Mouse (Mus musculus) embryonic facial prominence, embryonic 11.5 days (tissue): ENCODE data around the gene Eprs. TPM values are rescaled to one million over a fixed set of nuclear protein-coding genes. Genes with fewer than 3 reads are reported as not detected.

Source experiments
- ATAC-seq: fragments of 200-750 bp; cut with Nextera tagmentation; replicated peaks from 2 replicates; pipeline ENCODE4 v1.8.0; 2017; ENCODE audit warnings: low read depth; ENCODE audit not compliant: insufficient number of reproducible peaks, low FRiP score, low TSS enrichment
- DNase-seq: peaks from one replicate; pipeline ENCODE4 v3.0.0-alpha.2; 2015; ENCODE audit warnings: low spot score
- H3K27ac ChIP-seq: fragments of 300-500 bp; sonication (generic); replicated peaks from 2 replicates; pipeline ENCODE4 v1.5.1; 2014; ENCODE audit warnings: mild to moderate bottlenecking, low read depth, low read length, control low read depth
- H3K27me3 ChIP-seq: fragments of 300-500 bp; sonication (generic); 2 replicates; pipeline ENCODE4 v1.6.1; 2014; ENCODE audit warnings: mild to moderate bottlenecking, low read length, moderate library complexity, mixed read lengths; ENCODE audit not compliant: control insufficient read depth, insufficient read depth
- H3K36me3 ChIP-seq: fragments of 300-500 bp; sonication (generic); replicated peaks from 2 replicates; pipeline ENCODE4 v1.6.1; 2014; ENCODE audit warnings: low read depth, mild to moderate bottlenecking, low read length, moderate library complexity, mixed read lengths; ENCODE audit not compliant: control insufficient read depth, insufficient read depth
- H3K4me1 ChIP-seq: fragments of 300-500 bp; sonication (generic); 2 replicates; pipeline ENCODE4 v1.6.1; 2014; ENCODE audit warnings: low read length, mixed read lengths; ENCODE audit not compliant: control insufficient read depth, insufficient read depth
- H3K4me2 ChIP-seq: fragments of 300-500 bp; sonication (generic); 2 replicates; pipeline ENCODE4 v1.6.1; 2014; ENCODE audit warnings: low read depth, mild to moderate bottlenecking, control low read depth, low read length, moderate library complexity
- H3K4me3 ChIP-seq: fragments of 300-500 bp; sonication (generic); 2 replicates; pipeline ENCODE4 v1.5.1; 2014; ENCODE audit warnings: low read depth, low read length, control low read depth
- H3K9ac ChIP-seq: fragments of 300-500 bp; sonication (generic); replicated peaks from 2 replicates; pipeline ENCODE4 v1.6.1; 2014; ENCODE audit warnings: mild to moderate bottlenecking, control low read depth, low read length
- H3K9me3 ChIP-seq: fragments of 300-500 bp; sonication (generic); replicated peaks from 2 replicates; pipeline ENCODE4 v1.6.1; 2016; ENCODE audit warnings: mild to moderate bottlenecking, low read length, inconsistent platforms, mixed read lengths; ENCODE audit not compliant: control insufficient read depth
- WGBS: fragments of 180-500 bp; shearing (Covaris S2); extraction: QIAGEN DNeasy Blood & Tissue Kit; methylation state at CpG from one replicate; pipeline ENCODE4 v1.1.7; 2014; 5-methylcytosine and 5-hydroxymethylcytosine counted together
- polyA plus RNA-seq: library from polyadenylated mRNA; unstranded; fragments of >200 nt; fragmentation: Nextera tagmentation; extraction: Ambion mirVana; gene quantifications from 2 replicates; pipeline ENCODE4 v1.2.1, GENCODE M21; 2014

Eprs gene
- polyA plus RNA-seq, 1 experiment from 2014 or later = 158 TPM

DNA sequence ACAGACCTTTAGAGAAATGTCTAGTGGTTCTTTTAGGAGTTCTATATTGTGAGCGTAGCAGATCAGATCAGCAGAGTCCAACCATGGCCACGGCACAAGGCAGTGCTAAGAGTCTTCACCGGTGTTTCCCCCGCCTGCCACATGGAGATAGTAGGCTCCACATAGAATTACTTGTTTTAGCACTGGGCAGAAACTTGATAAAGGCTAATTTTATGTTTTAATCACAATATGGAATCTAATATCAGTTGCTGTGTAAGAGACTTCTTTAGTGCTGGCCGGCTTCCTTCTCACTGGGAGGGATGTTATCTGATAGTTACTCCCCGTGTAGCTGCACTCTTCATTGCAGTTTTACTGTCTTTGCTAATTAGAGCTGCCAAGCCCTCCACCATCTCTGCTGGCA is 70.3 kb downstream of the Eprs start:
- H3K27ac ChIP-seq = no peak overlapping the region
- ATAC-seq (no peak), DNase-seq (no peak)
- WGBS = 81% methylated on average over 6 of the region's 6 CpGs
- no peaks in the 10 kb centered on the region; the same call in 1 of the 2 replicates for H3K36me3 ChIP-seq
- H3K4me3 ChIP-seq = no peak overlapping the region
- H3K27me3 ChIP-seq = no peaks in the 10 kb centered on the region
- H3K4me1 ChIP-seq = no peaks in the 10 kb centered on the region
- no peaks in the 10 kb centered on the region for H3K9me3 ChIP-seq
- H3K9ac ChIP-seq = no peak overlapping the region
- no peak overlapping the region for H3K4me2 ChIP-seq

DNA sequence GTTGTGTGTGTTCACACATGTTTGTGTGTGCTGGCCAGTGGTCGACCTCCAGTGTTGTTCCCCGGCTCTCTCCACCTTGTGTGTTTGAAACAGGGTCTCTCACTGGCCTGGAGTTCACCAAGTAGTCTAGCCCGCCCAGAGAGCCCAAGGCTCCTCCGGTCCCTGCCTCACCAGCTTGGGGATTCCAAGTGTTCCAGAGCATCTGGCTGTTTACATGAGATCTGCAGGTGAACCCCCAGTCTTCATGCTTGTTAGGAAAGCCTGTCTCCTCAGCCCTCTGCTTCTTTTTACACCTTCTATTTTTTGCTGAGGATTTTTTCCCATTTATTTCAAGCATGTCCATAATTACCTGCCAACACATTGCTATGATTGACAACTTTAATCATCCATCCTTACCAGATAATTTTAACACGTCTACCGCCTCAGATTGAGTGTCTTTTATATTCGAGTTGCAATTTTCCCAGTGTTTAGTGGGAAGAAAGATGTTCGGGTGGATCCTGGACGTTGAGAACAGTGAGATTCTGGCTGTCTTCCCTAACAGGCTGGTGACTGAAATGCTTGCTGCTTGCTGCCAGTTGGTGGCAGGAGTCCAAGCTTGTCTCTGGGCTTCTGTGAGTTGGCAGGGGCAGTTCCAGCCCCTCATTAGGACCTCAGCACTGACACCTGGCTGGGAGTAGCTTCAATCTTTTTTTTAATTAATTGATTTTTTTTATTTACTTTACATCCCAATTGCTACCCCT is 76.2 kb downstream of the Eprs start:
- H3K9me3 ChIP-seq = no peaks in the 10 kb centered on the region
- H3K9ac ChIP-seq = no peak overlapping the region
- no peaks in the 10 kb centered on the region for H3K36me3 ChIP-seq
- H3K4me3 ChIP-seq = no peak overlapping the region
- H3K27me3 ChIP-seq = no peaks in the 10 kb centered on the region
- ATAC-seq (no peak), DNase-seq (no peak)
- WGBS = 76% methylated on average over 9 of the region's 9 CpGs
- no peaks in the 10 kb centered on the region for H3K4me1 ChIP-seq
- no peak overlapping the region for H3K27ac ChIP-seq
- H3K4me2 ChIP-seq = no peak overlapping the region

GRCm38 (mm10) chr1:185441703-185442472 is 79.0 kb downstream of the Eprs start:
- H3K36me3 ChIP-seq = no peaks in the 10 kb centered on the region
- no peaks in the 10 kb centered on the region for H3K27me3 ChIP-seq
- DNase-seq (no peak), ATAC-seq (no peak)
- no peaks in the 10 kb centered on the region for H3K4me1 ChIP-seq
- no peaks in the 10 kb centered on the region for H3K9me3 ChIP-seq
- 73% methylated on average over 18 of the region's 18 CpGs for WGBS
- H3K4me3 ChIP-seq = no peak overlapping the region
- no peak overlapping the region for H3K4me2 ChIP-seq
- no peak overlapping the region for H3K9ac ChIP-seq
- no peak overlapping the region for H3K27ac ChIP-seq

GRCm38 (mm10) chr1:185448936-185449335 is 86.1 kb downstream of the Eprs start:
- Histone ChIP-seq H3K4me3 (no peak overlapping the region), H3K9me3 (no peaks in the 10 kb centered on the region), H3K36me3 (no peaks in the 10 kb centered on the region), H3K9ac (no peak overlapping the region), H3K27ac (no peak overlapping the region), H3K27me3 (no peaks in the 10 kb centered on the region), H3K4me2 (no peak overlapping the region), H3K4me1 (no peaks in the 10 kb centered on the region)
- ATAC-seq (no peak), DNase-seq (no peak)
- WGBS = 88% methylated on average over 7 of the region's 7 CpGs

- ATAC-seq (no peak), DNase-seq (no peak)
- no peak overlapping the region for H3K27ac ChIP-seq
- no peak overlapping the region for H3K4me2 ChIP-seq
- H3K9me3 ChIP-seq = no peaks in the 10 kb centered on the region
- H3K27me3 ChIP-seq = peaks cover 4% of the 10 kb centered on the region; the same call in 1 of the 2 replicates
- 87% methylated on average over 2 of the region's 2 CpGs for WGBS
- no peaks in the 10 kb centered on the region for H3K4me1 ChIP-seq
- no peak overlapping the region for H3K9ac ChIP-seq
- no peaks in the 10 kb centered on the region for H3K36me3 ChIP-seq
- no peak overlapping the region for H3K4me3 ChIP-seq
Observed at GRCm38 (mm10) chr1:185449727-185450126, 86.9 kb downstream of the Eprs start.

DNA sequence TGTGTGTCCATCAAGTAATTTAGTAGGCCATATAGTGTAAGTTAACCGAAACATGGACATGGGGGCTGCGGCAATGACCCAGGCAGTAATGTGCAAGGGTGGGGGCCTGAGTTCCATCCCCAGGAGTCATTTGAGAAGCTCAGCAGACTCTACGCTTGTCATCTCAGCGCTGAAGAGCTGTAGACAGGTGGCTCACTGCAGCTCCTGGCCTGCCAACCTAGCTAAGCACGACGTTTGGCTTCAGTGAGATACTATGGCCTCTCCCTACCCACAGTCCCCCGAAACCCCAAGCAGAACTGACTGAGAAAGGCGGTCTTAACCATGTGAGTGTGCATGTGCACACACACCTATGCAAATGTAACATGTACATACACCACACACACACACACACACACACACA is 88.2 kb downstream of the Eprs start:
- WGBS = 81% methylated on average over 8 of the region's 8 CpGs
- ATAC-seq = no peak
- no peak overlapping the region for H3K4me3 ChIP-seq

DNA sequence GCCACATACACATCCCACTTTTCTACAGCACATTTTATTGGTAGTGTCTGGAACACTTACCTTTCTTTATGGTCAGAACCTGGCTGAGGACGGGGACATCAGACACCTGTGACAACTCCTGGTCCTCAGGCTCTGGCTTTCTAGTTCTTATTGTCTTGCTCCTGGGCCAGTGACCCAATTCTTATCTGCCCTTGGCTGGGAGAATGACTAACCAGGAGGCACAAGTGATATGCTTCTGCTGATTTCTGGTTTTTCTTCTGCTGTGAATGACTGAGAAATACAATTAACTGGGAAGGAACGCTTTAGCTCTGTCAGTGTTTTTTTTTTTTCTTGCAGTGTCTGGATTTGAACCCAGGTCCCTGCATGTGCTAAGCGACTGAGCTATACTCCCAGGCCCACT is 88.7 kb downstream of the Eprs start:
- peaks cover 16% of the 10 kb centered on the region for H3K27me3 ChIP-seq
- H3K9ac ChIP-seq = no peak overlapping the region
- ATAC-seq = no peak
- H3K9me3 ChIP-seq = no peaks in the 10 kb centered on the region
- no peak overlapping the region for H3K27ac ChIP-seq
- DNase-seq = no peak
- H3K4me3 ChIP-seq = no peak overlapping the region
- H3K4me1 ChIP-seq = peaks cover 4% of the 10 kb centered on the region
- H3K36me3 ChIP-seq = no peaks in the 10 kb centered on the region
- no peak overlapping the region for H3K4me2 ChIP-seq
- 89% methylated on average over 3 of the region's 3 CpGs for WGBS

More for the DNA sequence above, 88.2 kb downstream of the Eprs start:
- H3K36me3 ChIP-seq = no peaks in the 10 kb centered on the region
- no peak for DNase-seq
- H3K9ac ChIP-seq = no peak overlapping the region
- H3K4me2 ChIP-seq = no peak overlapping the region
- H3K27ac ChIP-seq = no peak overlapping the region
- peaks cover 4% of the 10 kb centered on the region for H3K4me1 ChIP-seq
- H3K9me3 ChIP-seq = no peaks in the 10 kb centered on the region
- H3K27me3 ChIP-seq = peaks cover 16% of the 10 kb centered on the region

GRCm38 (mm10) chr1:185452461-185452860 is 89.6 kb downstream of the Eprs start:
- Histone ChIP-seq H3K9ac (no peak overlapping the region), H3K27me3 (peaks cover 16% of the 10 kb centered on the region), H3K36me3 (no peaks in the 10 kb centered on the region), H3K27ac (no peak overlapping the region), H3K4me3 (no peak overlapping the region), H3K4me2 (no peak overlapping the region), H3K4me1 (peaks cover 4% of the 10 kb centered on the region), H3K9me3 (no peaks in the 10 kb centered on the region)
- DNase-seq (no peak), ATAC-seq (no peak)
- whole genome bisulfite sequencing = 83% methylated on average over 6 of the region's 6 CpGs
